Mouse (Mus musculus): ENCODE measurements around the gene Olfr1299. TPM values are rescaled to one million over a fixed set of nuclear protein-coding genes. Genes with fewer than 3 reads are reported as not detected.

The Olfr1299 gene
- not detected in 2 replicates for polyA plus RNA-seq (2014; fragmentation: Nextera tagmentation; extraction: Ambion mirVana)

DNA sequence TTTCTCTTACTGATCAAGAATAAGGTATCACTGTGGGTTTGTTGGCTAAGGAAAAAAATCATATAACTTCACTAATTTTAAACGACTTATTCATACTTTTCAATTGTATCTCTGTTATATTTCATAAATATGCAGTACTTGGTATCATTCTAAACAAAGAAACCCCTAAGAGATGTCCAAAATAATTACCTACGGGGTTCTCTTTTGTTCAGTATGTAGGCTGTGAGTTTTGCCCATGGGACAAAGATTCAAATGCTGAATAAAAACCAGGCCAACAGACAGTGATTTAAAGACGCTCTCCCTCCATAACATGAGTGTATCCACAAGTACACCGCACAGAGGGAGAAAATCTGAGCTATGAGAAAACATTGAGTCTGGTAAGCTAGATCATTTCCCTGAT lies at the start of gene Olfr1299:
Gene Olfr1299 (plus strand): TSS at position 301 of the 400 bp plus-strand sequence.
- Histone ChIP-seq H3K27me3 (replicated peaks; ENCODE audit: control insufficient read depth, insufficient read depth, low read length) (no peaks in the 10 kb centered on the region), H3K9me3 (ENCODE audit: control insufficient read depth, low read length) (no peaks in the 10 kb centered on the region), H3K9ac (ENCODE audit: low read depth, low read length) (no peak within 1 kb of the TSS), H3K27ac (ENCODE audit: low read depth, low read length) (no peak within 1 kb of the TSS), H3K4me1 (replicated peaks; ENCODE audit: control insufficient read depth, insufficient read depth, low read length) (no peaks in the 10 kb centered on the region), H3K4me3 (ENCODE audit: low read depth, low read length) (no peak within 1 kb of the TSS), H3K4me2 (no peak within 1 kb of the TSS), H3K36me3 (ENCODE audit: control insufficient read depth, insufficient read depth, low read length) (no peaks in the 10 kb centered on the region)
- DNase-seq (ENCODE audit: low spot score) (no peak), ATAC-seq (replicated peaks; ENCODE audit: low FRiP score) (no peak)
- 71% methylated on average over 4 of the region's 4 CpGs for WGBS

DNA sequence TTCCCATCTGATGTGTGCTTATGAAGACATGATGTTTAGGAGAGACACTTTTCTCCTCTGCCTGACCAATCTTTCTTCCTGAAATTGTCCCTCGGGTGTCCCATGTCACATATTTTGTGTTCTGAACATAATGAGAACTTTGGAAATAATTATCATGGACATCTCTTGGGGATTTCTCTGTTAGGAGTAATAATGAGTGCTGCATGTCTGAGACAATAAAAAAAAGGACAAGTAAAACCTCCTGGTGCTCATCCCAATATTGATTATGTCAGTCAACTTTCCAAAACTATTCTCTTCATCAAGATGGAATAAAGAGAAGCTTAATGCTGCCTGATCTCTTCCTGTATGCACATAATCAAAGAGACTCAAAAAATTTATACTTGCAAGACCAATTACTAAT lies 34.8 kb upstream of the Olfr1299 start, which contains the start of gene Olfr1297:
Gene Olfr1297 (minus strand): TSS at position 101 of the 400 bp plus-strand sequence.
- no peak within 1 kb of the TSS for H3K4me2 ChIP-seq
- ATAC-seq (replicated peaks; ENCODE audit: low FRiP score) (no peak), DNase-seq (ENCODE audit: low spot score) (no peak)
- no peak within 1 kb of the TSS for H3K27ac ChIP-seq (ENCODE audit: low read depth, low read length)
- H3K9ac ChIP-seq (ENCODE audit: low read depth, low read length) = no peak within 1 kb of the TSS
- no peaks in the 10 kb centered on the region for H3K27me3 ChIP-seq (replicated peaks; ENCODE audit: control insufficient read depth, insufficient read depth, low read length)
- 62% methylated on average over 1 of the region's 1 CpGs for WGBS
- H3K9me3 ChIP-seq (ENCODE audit: control insufficient read depth, low read length) = no peaks in the 10 kb centered on the region
- no peaks in the 10 kb centered on the region for H3K36me3 ChIP-seq (ENCODE audit: control insufficient read depth, insufficient read depth, low read length)
- H3K4me1 ChIP-seq (replicated peaks; ENCODE audit: control insufficient read depth, insufficient read depth, low read length) = no peaks in the 10 kb centered on the region
- no peak within 1 kb of the TSS for H3K4me3 ChIP-seq (ENCODE audit: low read depth, low read length)

DNA sequence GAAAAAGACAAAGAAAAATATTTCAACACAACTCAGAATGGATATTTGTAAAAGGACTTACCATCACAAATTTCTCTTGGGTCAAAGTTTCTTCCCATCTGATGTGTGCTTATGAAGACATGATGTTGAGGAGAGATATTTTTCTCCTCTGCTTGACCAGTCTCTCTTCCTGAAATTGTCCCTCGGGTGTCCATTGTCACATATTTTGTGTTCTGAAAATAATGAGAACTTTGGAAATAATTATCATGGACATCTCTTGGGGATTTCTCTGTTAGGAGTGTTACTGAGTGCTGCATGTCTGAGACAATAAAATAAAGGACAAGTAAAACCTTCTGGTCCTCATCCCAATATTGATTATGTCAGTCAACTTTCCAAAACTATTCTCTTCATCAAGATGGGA lies 12.1 kb upstream of the Olfr1299 start, which contains the start of gene Olfr1298:
Gene Olfr1298 (minus strand): TSS at position 101 of the 400 bp plus-strand sequence.
- Histone ChIP-seq H3K4me3 (ENCODE audit: low read depth, low read length) (no peak within 1 kb of the TSS), H3K27ac (ENCODE audit: low read depth, low read length) (no peak within 1 kb of the TSS), H3K36me3 (ENCODE audit: control insufficient read depth, insufficient read depth, low read length) (no peaks in the 10 kb centered on the region), H3K4me1 (replicated peaks; ENCODE audit: control insufficient read depth, insufficient read depth, low read length) (no peaks in the 10 kb centered on the region), H3K4me2 (no peak within 1 kb of the TSS), H3K9me3 (ENCODE audit: control insufficient read depth, low read length) (no peaks in the 10 kb centered on the region), H3K27me3 (replicated peaks; ENCODE audit: control insufficient read depth, insufficient read depth, low read length) (no peaks in the 10 kb centered on the region), H3K9ac (ENCODE audit: low read depth, low read length) (no peak within 1 kb of the TSS)
- ATAC-seq (replicated peaks; ENCODE audit: low FRiP score) (no peak), DNase-seq (ENCODE audit: low spot score) (no peak)
- WGBS = 88% methylated on average over 1 of the region's 1 CpGs

Other genes with a start within 250 kb of the Olfr1299 start
- not detected in 2 replicates for gene Olfr1286, start 238.3 kb upstream of the Olfr1299 start, polyA plus RNA-seq (2014; fragmentation: Nextera tagmentation; extraction: Ambion mirVana)
- gene Olfr1287, start 212.3 kb upstream of the Olfr1299 start, polyA plus RNA-seq (2014; fragmentation: Nextera tagmentation; extraction: Ambion mirVana) = not detected in 2 replicates
- not detected in 2 replicates for gene Olfr1288, start 187.3 kb upstream of the Olfr1299 start, polyA plus RNA-seq (2014; fragmentation: Nextera tagmentation; extraction: Ambion mirVana)
- gene Olfr1289, start 180.6 kb upstream of the Olfr1299 start, polyA plus RNA-seq (2014; fragmentation: Nextera tagmentation; extraction: Ambion mirVana) = not detected in 2 replicates
- not detected in 2 replicates for gene Olfr1290, start 167.6 kb upstream of the Olfr1299 start, polyA plus RNA-seq (2014; fragmentation: Nextera tagmentation; extraction: Ambion mirVana)
- not detected in 2 replicates for gene Olfr1291-ps1, start 164.2 kb upstream of the Olfr1299 start, polyA plus RNA-seq (2014; fragmentation: Nextera tagmentation; extraction: Ambion mirVana)
- not detected in 2 replicates for gene Olfr1293-ps, start 136.2 kb upstream of the Olfr1299 start, polyA plus RNA-seq (2014; fragmentation: Nextera tagmentation; extraction: Ambion mirVana)
- gene Olfr1294, start 121.1 kb upstream of the Olfr1299 start, polyA plus RNA-seq (2014; fragmentation: Nextera tagmentation; extraction: Ambion mirVana) = not detected in 2 replicates
- gene Olfr1295, start 91.7 kb upstream of the Olfr1299 start, polyA plus RNA-seq (2014; fragmentation: Nextera tagmentation; extraction: Ambion mirVana) = not detected in 2 replicates
- gene Olfr1297, start 34.9 kb upstream of the Olfr1299 start, polyA plus RNA-seq (2014; fragmentation: Nextera tagmentation; extraction: Ambion mirVana) = not detected in 2 replicates
- not detected in 2 replicates for gene Olfr1298, start 12.2 kb upstream of the Olfr1299 start, polyA plus RNA-seq (2014; fragmentation: Nextera tagmentation; extraction: Ambion mirVana)
- gene Olfr1301, start 89.6 kb downstream of the Olfr1299 start, polyA plus RNA-seq (2014; fragmentation: Nextera tagmentation; extraction: Ambion mirVana) = not detected in 2 replicates
- not detected in 2 replicates for gene Olfr1302, start 116.0 kb downstream of the Olfr1299 start, polyA plus RNA-seq (2014; fragmentation: Nextera tagmentation; extraction: Ambion mirVana)
- gene Olfr1303, start 158.9 kb downstream of the Olfr1299 start, polyA plus RNA-seq (2014; fragmentation: Nextera tagmentation; extraction: Ambion mirVana) = not detected in 2 replicates
- not detected in 2 replicates for gene Olfr1305, start 215.7 kb downstream of the Olfr1299 start, polyA plus RNA-seq (2014; fragmentation: Nextera tagmentation; extraction: Ambion mirVana)